Mouse (Mus musculus) hindbrain, embryonic 14.5 days (tissue): ENCODE data around the gene Cd6. TPM values are rescaled to one million over a fixed set of nuclear protein-coding genes. Genes with fewer than 3 reads are reported as not detected.

ENCODE experiments used
- ATAC-seq: fragments of 200-750 bp; cut with Nextera tagmentation; 2 replicates; pipeline ENCODE4 v1.8.0; 2017; ENCODE audit warnings: moderate number of reproducible peaks, mild to moderate bottlenecking, moderate TSS enrichment, moderate library complexity; ENCODE audit not compliant: low FRiP score
- DNase-seq: peaks from one replicate; pipeline ENCODE4 v3.0.0-alpha.2; 2015; ENCODE audit warnings: low spot score
- H3K27ac ChIP-seq: fragments of 300-500 bp; sonication (generic); 2 replicates; pipeline ENCODE4 v1.5.1; 2014; ENCODE audit warnings: mild to moderate bottlenecking, moderate library complexity
- H3K27me3 ChIP-seq: fragments of 300-500 bp; sonication (generic); 2 replicates; pipeline ENCODE4 v1.6.1; 2014; ENCODE audit warnings: mild to moderate bottlenecking, low read length, mixed read lengths; ENCODE audit not compliant: control insufficient read depth, insufficient read depth
- H3K36me3 ChIP-seq: fragments of 300-500 bp; sonication (generic); replicated peaks from 2 replicates; pipeline ENCODE4 v1.6.1; 2014; ENCODE audit not compliant: control insufficient read depth, insufficient read depth
- H3K4me1 ChIP-seq: fragments of 300-500 bp; sonication (generic); replicated peaks from 2 replicates; pipeline ENCODE4 v1.6.1; 2014; ENCODE audit warnings: antibody characterized with exemption, low read length, mixed read lengths; ENCODE audit not compliant: control insufficient read depth, insufficient read depth
- H3K4me2 ChIP-seq: fragments of 300-500 bp; sonication (generic); replicated peaks from 2 replicates; pipeline ENCODE4 v1.6.1; 2014; ENCODE audit warnings: mild to moderate bottlenecking, moderate library complexity
- H3K4me3 ChIP-seq: fragments of 300-500 bp; sonication (generic); replicated peaks from 2 replicates; pipeline ENCODE4 v1.5.1; 2014; ENCODE audit warnings: mild to moderate bottlenecking, low read length
- H3K9ac ChIP-seq: fragments of 300-500 bp; sonication (generic); 2 replicates; pipeline ENCODE4 v1.6.1; 2014
- H3K9me3 ChIP-seq: fragments of 300-500 bp; sonication (generic); 2 replicates; pipeline ENCODE4 v1.6.1; 2016; ENCODE audit warnings: low read length; ENCODE audit not compliant: control insufficient read depth
- WGBS: fragments of 180-500 bp; shearing (Covaris S2); extraction: QIAGEN DNeasy Blood & Tissue Kit; methylation state at CpG from one replicate; pipeline ENCODE4 v1.1.7; 2014; 5-methylcytosine and 5-hydroxymethylcytosine counted together
- polyA plus RNA-seq: library from polyadenylated mRNA; unstranded; fragments of >200 nt; fragmentation: Nextera tagmentation; extraction: Ambion mirVana; gene quantifications from 2 replicates; pipeline ENCODE4 v1.2.1, GENCODE M21; 2014

Gene Cd6
- polyA plus RNA-seq, 1 experiment from 2014 or later = not detected

DNA sequence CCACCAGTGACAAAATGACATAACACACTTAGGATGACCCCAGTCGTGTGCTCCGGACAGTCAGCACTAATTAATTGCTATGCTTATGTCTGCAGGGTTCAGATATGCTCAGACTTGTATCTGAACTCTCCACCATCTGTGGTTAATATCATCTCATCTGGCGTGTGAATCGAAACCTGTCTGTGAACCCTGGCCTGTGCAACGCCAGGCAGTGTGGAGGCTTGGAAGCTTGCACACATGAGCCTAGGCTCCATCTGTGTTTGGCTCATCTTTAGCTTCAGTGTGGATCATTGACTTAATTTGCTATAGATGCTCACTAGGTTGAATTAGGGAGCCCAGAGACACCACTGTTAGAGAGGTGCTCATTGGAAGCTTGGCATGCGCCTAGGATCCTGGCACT is 67.4 kb downstream of the Cd6 start:
- no peak for ATAC-seq
- 85% methylated on average over 6 of the region's 6 CpGs for WGBS
- DNase-seq = no peak
- H3K4me2 ChIP-seq = no peak overlapping the region
- H3K27me3 ChIP-seq = no peaks in the 10 kb centered on the region
- no peak overlapping the region for H3K9ac ChIP-seq
- no peaks in the 10 kb centered on the region for H3K9me3 ChIP-seq
- H3K4me3 ChIP-seq = no peak overlapping the region
- no peaks in the 10 kb centered on the region for H3K36me3 ChIP-seq
- H3K4me1 ChIP-seq = peaks cover 6% of the 10 kb centered on the region; the same call in 1 of the 2 replicates
- no peak overlapping the region for H3K27ac ChIP-seq

DNA sequence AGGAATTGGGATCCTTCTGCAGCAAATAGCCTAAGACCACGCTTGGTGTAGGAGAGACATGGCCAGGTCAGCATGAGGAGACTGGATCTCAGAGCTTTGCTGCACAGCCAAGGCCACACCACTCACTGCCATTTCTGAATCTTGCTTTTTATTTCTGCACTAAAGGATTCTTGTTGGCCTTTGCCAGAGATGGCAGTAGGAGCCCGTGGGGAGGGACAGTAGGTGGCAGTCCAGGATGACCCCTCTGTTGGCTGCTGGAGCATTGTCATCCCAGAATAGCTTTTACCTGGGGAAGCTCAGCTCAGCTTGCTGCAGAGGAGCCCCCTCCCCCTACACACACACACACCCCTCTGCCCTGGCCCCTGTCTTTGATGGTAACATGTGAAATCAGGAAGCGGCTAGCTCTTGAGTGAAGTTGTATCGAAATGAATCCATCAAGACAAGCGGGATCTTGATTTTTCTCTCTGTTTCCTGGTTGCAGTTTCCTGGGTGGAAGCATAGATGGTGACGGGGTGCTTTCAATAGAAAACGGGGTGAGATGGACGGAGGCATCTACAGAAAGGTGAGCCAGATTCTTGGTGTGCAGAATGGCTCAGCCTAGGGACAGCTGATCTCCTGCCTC is 68.0 kb downstream of the Cd6 start:
- Histone ChIP-seq H3K4me2 (no peak overlapping the region), H3K27me3 (no peaks in the 10 kb centered on the region), H3K9me3 (no peaks in the 10 kb centered on the region), H3K36me3 (no peaks in the 10 kb centered on the region), H3K4me3 (no peak overlapping the region), H3K4me1 (peaks cover 6% of the 10 kb centered on the region; the same call in 1 of the 2 replicates), H3K27ac (no peak overlapping the region), H3K9ac (no peak overlapping the region)
- DNase-seq (no peak), ATAC-seq (no peak)
- WGBS = 89% methylated on average over 8 of the region's 8 CpGs

DNA sequence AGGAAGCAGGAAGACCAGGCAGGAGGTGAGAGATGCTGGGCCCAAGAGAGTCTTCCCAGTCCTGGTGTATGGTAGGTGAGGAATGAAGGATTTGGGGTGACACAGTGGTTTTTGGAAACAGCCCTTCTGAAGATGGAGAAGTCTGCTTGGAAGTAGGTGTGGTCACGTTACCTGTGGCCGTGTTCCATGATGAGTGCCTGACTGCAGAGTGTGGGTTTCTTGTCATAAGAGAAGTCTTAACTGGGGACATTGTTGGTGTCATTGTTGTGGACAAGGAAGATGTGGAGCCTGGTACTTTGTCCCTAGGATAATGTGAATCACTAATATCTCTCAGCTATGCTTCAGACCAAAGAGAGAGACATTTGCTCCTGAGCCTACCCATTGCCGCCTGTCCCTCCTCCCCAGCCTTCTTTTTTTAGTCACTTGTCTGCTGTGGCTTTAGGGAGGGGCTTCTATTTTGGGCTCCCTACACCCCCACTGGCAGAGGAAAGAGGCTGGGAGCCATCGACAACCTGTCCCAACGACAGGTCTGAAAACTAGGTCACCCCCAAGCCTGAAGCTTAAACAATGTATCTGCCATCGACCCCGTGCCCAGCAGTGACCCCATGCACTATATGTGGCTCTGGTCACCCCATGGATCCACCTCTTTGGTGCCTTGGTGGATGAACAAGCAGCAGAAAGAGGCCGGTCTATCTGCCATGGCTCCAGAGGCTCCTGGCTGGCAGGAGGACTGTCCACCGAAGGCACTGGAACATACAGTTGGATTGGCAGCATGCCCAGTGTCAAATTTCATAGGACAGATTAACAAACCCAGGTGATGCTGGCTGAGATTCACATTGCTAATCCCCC is 69.7 kb downstream of the Cd6 start:
- Histone ChIP-seq H3K27me3 (no peaks in the 10 kb centered on the region), H3K9ac (no peak overlapping the region), H3K4me3 (no peak overlapping the region), H3K4me2 (no peak overlapping the region), H3K4me1 (peaks cover 6% of the 10 kb centered on the region; the same call in 1 of the 2 replicates), H3K27ac (no peak overlapping the region), H3K36me3 (no peaks in the 10 kb centered on the region), H3K9me3 (no peaks in the 10 kb centered on the region)
- 80% methylated on average over 9 of the region's 9 CpGs for WGBS
- no peak for ATAC-seq
- DNase-seq = no peak

DNA sequence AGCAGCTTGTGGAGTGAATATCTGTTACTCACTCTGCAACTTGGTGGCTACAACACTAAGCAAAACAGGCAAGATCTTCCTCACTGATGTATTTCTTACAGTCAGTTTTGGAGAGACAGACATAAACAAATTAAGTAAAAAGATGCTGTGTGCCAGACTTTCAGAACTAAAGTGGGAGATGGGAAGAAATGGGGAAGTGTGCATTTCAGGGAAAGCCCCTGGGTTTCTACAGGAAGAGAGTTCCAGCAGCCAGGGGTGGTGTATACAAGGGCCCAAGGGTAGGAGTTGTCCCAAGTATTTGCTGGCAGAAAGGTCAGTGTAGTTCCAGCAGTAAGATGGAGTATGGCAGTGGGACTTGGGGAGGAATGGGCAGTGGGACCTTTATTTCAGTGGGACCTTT is 70.3 kb downstream of the Cd6 start:
- Histone ChIP-seq H3K27ac (no peak overlapping the region), H3K9me3 (no peaks in the 10 kb centered on the region), H3K9ac (no peak overlapping the region), H3K4me3 (no peak overlapping the region), H3K4me2 (no peak overlapping the region), H3K36me3 (no peaks in the 10 kb centered on the region), H3K4me1 (peaks cover 6% of the 10 kb centered on the region; the same call in 1 of the 2 replicates), H3K27me3 (no peaks in the 10 kb centered on the region)
- ATAC-seq (no peak), DNase-seq (no peak)

DNA sequence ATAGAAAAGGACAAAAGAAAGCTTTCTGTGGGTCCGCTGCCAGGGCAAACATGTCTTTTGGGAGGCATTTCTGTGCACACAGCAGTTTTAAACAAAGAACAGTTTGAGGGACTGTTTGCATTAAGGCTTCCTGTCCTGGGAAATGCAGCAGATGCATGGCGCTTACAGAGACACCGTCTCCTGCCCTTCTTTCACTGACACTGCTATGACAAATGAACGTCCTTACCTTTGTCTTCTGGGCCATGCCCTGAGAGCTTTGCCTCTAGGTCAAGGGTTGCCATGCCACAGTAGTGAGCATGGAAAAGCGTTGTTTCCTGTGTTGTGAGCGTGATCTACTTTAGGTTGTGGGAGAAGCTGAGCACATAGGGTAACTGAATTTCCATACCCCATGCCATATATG is 71.2 kb downstream of the Cd6 start:
- DNase-seq (no peak), ATAC-seq (no peak)
- H3K9ac ChIP-seq = no peak overlapping the region
- H3K36me3 ChIP-seq = no peaks in the 10 kb centered on the region
- H3K27me3 ChIP-seq = no peaks in the 10 kb centered on the region
- no peaks in the 10 kb centered on the region for H3K9me3 ChIP-seq
- H3K4me1 ChIP-seq = peaks cover 6% of the 10 kb centered on the region; the same call in 1 of the 2 replicates
- H3K4me3 ChIP-seq = no peak overlapping the region
- no peak overlapping the region for H3K27ac ChIP-seq
- no peak overlapping the region for H3K4me2 ChIP-seq
- WGBS = 38% methylated on average over 6 of the region's 6 CpGs

DNA sequence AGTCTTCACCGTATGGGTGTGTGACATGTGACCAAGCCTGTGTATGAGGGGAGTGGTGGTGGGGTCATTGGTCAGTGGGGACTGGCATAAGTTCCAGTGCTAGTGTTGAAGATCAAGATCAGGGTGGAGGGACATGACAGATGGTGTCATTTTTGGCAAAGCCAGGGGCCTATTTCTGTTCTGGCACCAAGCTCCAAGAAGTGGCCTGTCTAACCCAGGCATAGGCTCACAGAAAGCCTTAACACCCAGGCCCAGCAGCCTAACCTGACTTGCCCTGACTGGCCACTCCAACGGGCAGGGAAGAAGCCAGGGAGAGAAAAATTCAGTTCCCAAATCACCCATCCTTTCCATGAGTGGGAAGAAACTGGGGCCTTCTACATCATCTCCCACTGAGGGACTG is 72.3 kb downstream of the Cd6 start:
- no peaks in the 10 kb centered on the region for H3K9me3 ChIP-seq
- H3K27ac ChIP-seq = no peak overlapping the region
- peaks cover 6% of the 10 kb centered on the region; the same call in 1 of the 2 replicates for H3K4me1 ChIP-seq
- DNase-seq (no peak), ATAC-seq (no peak)
- H3K9ac ChIP-seq = no peak overlapping the region
- H3K27me3 ChIP-seq = no peaks in the 10 kb centered on the region
- no peaks in the 10 kb centered on the region for H3K36me3 ChIP-seq
- no peak overlapping the region for H3K4me3 ChIP-seq
- H3K4me2 ChIP-seq = no peak overlapping the region
- 85% methylated on average over 2 of the region's 2 CpGs for WGBS

DNA sequence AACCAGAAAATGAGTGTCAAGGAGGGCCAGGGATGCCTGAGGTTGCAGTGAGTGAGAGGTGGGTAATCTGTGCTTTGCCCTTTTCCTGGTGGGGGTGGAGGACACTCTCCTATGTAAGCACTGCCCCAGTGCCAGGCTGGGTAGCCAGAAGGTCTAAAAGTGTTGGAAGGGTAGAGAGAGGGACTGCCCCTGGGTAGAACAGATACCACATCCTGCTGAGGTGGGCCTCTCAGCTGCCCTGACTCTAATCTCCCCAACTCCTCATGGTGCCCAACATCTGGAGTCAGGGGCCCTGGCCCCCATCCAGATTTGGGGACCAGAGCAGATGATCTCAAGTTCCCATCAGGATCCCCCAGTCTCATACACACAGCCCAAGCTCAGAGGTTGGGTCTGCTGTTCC is 72.7 kb downstream of the Cd6 start:
- H3K4me3 ChIP-seq = no peak overlapping the region
- H3K4me1 ChIP-seq = peaks cover 6% of the 10 kb centered on the region; the same call in 1 of the 2 replicates
- no peak overlapping the region for H3K27ac ChIP-seq
- H3K27me3 ChIP-seq = no peaks in the 10 kb centered on the region
- no peak overlapping the region for H3K9ac ChIP-seq
- no peak for DNase-seq
- no peak overlapping the region for H3K4me2 ChIP-seq
- no peaks in the 10 kb centered on the region for H3K36me3 ChIP-seq
- ATAC-seq = no peak
- H3K9me3 ChIP-seq = no peaks in the 10 kb centered on the region

DNA sequence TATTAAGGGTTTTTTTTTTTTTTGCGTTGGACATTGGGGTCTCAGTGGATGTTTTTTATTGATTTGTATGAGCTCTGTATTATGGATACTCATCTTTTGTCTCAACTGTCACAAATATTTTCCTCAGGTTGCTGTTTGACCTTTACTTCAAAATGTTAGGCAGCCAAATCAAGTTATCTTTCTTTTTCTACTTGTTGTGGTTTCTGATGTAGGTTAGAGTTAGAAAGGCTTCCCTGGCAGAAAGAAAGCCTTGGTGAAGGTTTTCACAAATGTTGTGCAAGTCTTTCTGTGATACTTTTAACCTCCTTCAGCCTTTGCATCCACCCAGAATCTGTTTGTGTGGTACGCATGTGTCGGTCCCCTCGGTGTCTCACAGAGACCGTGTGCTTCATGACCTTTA is 77.2 kb downstream of the Cd6 start:
- Histone ChIP-seq H3K27ac (no peak overlapping the region), H3K9me3 (no peaks in the 10 kb centered on the region), H3K4me3 (no peak overlapping the region), H3K4me2 (no peak overlapping the region), H3K9ac (no peak overlapping the region), H3K4me1 (no peaks in the 10 kb centered on the region), H3K27me3 (no peaks in the 10 kb centered on the region), H3K36me3 (no peaks in the 10 kb centered on the region)
- no peak for DNase-seq
- no peak for ATAC-seq
- 97% methylated on average over 5 of the region's 5 CpGs for WGBS

DNA sequence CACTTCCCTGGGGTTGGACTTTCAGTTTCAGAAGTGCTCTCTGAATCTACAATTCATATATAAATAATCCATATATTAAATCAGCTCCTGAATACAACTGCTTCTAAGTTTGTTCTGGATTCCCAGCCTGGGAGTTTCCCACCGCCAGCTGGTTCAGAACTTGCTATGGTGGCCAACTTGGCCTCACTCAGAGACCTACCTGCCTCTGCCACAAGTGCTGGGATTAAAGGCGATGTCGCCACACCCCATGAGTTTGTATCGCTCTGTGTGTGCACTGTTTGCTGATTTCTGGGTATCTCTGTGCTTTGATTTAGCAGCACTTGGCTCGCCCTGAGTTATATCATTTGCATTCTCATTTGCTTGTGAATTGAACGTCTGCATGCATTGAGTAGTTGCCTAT is 77.8 kb downstream of the Cd6 start:
- ATAC-seq (no peak), DNase-seq (no peak)
- Histone ChIP-seq H3K4me3 (no peak overlapping the region), H3K4me1 (no peaks in the 10 kb centered on the region), H3K27me3 (no peaks in the 10 kb centered on the region), H3K36me3 (no peaks in the 10 kb centered on the region), H3K4me2 (no peak overlapping the region), H3K9ac (no peak overlapping the region), H3K27ac (no peak overlapping the region), H3K9me3 (no peaks in the 10 kb centered on the region)
- 88% methylated on average over 6 of the region's 6 CpGs for WGBS
